Comparison of ENCODE assay signal across 8 mouse cellular contexts in the genomic region with DNA sequence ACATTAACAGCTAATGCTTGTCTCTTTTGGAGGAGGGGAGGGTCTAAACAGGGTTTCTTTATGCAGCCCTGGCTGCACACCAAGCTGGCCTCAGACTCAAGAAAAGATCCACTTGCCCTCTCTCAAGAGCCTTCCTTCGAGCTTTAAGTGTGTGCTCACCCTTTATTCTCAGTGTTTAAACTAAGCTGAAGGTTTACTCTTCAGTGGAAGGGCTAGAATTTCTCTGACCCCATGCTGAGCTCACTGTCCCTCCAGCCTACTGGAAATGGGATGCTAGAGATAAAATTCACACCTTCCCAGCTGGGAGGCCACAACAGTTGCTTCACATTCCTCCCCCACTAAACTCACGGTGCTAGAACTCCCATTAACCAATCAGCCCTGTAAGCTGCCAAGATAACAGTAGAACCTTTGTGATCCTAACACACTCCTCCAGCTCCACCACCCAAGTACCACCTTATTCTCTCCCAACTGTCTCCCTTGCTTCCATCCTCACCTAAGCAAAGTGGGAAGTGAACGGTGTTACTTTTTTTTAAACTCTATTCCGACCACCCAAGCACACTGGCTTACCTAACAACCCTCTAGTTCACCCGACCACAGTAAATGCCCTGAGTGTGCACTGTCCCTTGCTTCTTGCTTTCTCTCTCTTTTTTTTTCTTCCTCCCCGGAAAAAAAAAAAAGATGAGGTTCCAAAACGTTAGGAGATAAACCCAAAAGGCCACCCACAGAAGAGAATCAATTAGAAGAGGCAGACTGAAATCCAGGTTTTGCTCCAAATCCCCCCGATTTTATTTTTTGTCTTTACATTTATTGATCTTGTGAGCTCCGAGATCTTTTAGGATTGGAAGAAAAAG. TPM values are rescaled to one million over a fixed set of nuclear protein-coding genes. Genes with fewer than 3 reads are reported as not detected.
DNase-seq lines count a peak whose midpoint lies in the region; ATAC-seq and TF ChIP-seq lines count a peak whose summit lies in the region.

No protein-coding gene starts in this region.

- 13% methylated on average over 9 of the region's 9 CpGs for WGBS in liver, embryonic 13.5 days (ENCODE audit: insufficient replicate concordance)
- WGBS in stomach, embryonic 16.5 days: 16% methylated on average over 8 of the region's 9 CpGs

- no peak overlapping the region for H3K27ac ChIP-seq in embryonic fibroblast, embryonic 13.5 days (ENCODE audit: insufficient read depth, low read length)
- no peak overlapping the region for H3K27ac ChIP-seq in liver, embryonic 13.5 days
- no peak overlapping the region for H3K27ac ChIP-seq in stomach, embryonic 16.5 days (ENCODE audit: low read length)

- peaks cover 13% of the 10 kb centered on the region; the same call in 1 of the 2 replicates for H3K9me3 ChIP-seq in megakaryocyte, embryonic 14.5 days
- H3K9me3 ChIP-seq in liver, embryonic 13.5 days (replicated peaks): no peaks in the 10 kb centered on the region
- H3K9me3 ChIP-seq in stomach, embryonic 16.5 days (replicated peaks; ENCODE audit: control insufficient read depth, low read length): no peaks in the 10 kb centered on the region

- TF ChIP-seq CTCF in embryonic fibroblast, embryonic 13.5 days (IDR thresholded peaks at IDR 0.05; ENCODE audit: borderline replicate concordance, insufficient read depth, low read length): no peak

- H3K4me2 ChIP-seq in liver, embryonic 13.5 days: peak overlapping the region; percentile 84
- peak overlapping the region; percentile 62 for H3K4me2 ChIP-seq in stomach, embryonic 16.5 days (ENCODE audit: low read depth, low read length)

- peak overlapping the region; percentile 93 for H3K4me3 ChIP-seq in megakaryocyte, embryonic 14.5 days (replicated peaks)
- H3K4me3 ChIP-seq in embryonic fibroblast, embryonic 13.5 days (ENCODE audit: insufficient read depth, low read length): peak overlapping the region; percentile 52
- H3K4me3 ChIP-seq in liver, embryonic 13.5 days (replicated peaks): peak overlapping the region; percentile 69
- H3K4me3 ChIP-seq in stomach, embryonic 16.5 days (replicated peaks; ENCODE audit: low read length): peak overlapping the region; percentile 63

- peaks cover 18% of the 10 kb centered on the region; the same call in 1 of the 2 replicates for H3K4me1 ChIP-seq in megakaryocyte, embryonic 14.5 days
- 0 out of 2 replicates have a peak, but pooled peaks cover 2% of the 10 kb centered on the region for H3K4me1 ChIP-seq in embryonic fibroblast, embryonic 13.5 days (ENCODE audit: control insufficient read depth, insufficient read depth, low read length)
- H3K4me1 ChIP-seq in liver, embryonic 13.5 days (replicated peaks): peaks cover 11% of the 10 kb centered on the region
- no peaks in the 10 kb centered on the region for H3K4me1 ChIP-seq in stomach, embryonic 16.5 days (ENCODE audit: control insufficient read depth, insufficient read depth, low read length)

- no peak for TF ChIP-seq POLR2A in embryonic fibroblast, embryonic 13.5 days (IDR thresholded peaks at IDR 0.05; ENCODE audit: low read depth, low read length)

- no peak for DNase-seq in liver, embryonic 13.5 days
- DNase-seq in spleen, adult 12 weeks (ENCODE audit: low spot score): no peak
- DNase-seq in cerebellum, postnatal 14 days: no peak
- no peak for DNase-seq in adrenal gland, adult 8-10 months

- peaks cover 8% of the 10 kb centered on the region for H3K27me3 ChIP-seq in megakaryocyte, embryonic 14.5 days (replicated peaks)
- no peaks in the 10 kb centered on the region for H3K27me3 ChIP-seq in liver, embryonic 13.5 days
- H3K27me3 ChIP-seq in stomach, embryonic 16.5 days (ENCODE audit: control insufficient read depth, insufficient read depth, low read length): no peaks in the 10 kb centered on the region

- no peak for ATAC-seq in megakaryocyte, adult 5-6 weeks (ENCODE audit: poor library complexity, severe bottlenecking)
- ATAC-seq in liver, embryonic 13.5 days (ENCODE audit: low read depth): no peak
- no peak for ATAC-seq in stomach, embryonic 16.5 days (ENCODE audit: insufficient read depth, low FRiP score)

- peak overlapping the region; percentile 76; the same call in 1 of the 2 replicates for H3K9ac ChIP-seq in liver, embryonic 13.5 days
- no peak overlapping the region for H3K9ac ChIP-seq in stomach, embryonic 16.5 days (ENCODE audit: low read length)

- H3K36me3 ChIP-seq in megakaryocyte, embryonic 14.5 days (replicated peaks; ENCODE audit: low read length): no peaks in the 10 kb centered on the region
- no peaks in the 10 kb centered on the region for H3K36me3 ChIP-seq in liver, embryonic 13.5 days
- H3K36me3 ChIP-seq in stomach, embryonic 16.5 days (ENCODE audit: control insufficient read depth, insufficient read depth, low read length): no peaks in the 10 kb centered on the region

RNA-seq across cellular contexts. Expression of a gene that starts 2.0 kb away (rescaled TPM):
- 15.1 and 16.6 TPM in 2 replicates for polyA plus RNA-seq in megakaryocyte, embryonic 14.5 days (2012; ENCODE audit: insufficient read depth, low replicate concordance)
- 38.5 and 46.6 TPM in 2 replicates for total RNA-seq in megakaryocyte, adult 5-6 weeks (2015)
- 30.7 and 49.4 TPM in 2 replicates for total RNA-seq in megakaryocyte, adult 5-6 weeks (2017)
- 26.5 and 26.7 TPM in 2 replicates for polyA plus RNA-seq in embryonic fibroblast, embryonic 13.5 days (2011; ENCODE audit: insufficient read length, low read depth, missing spikeins)
- 31.5 and 35.1 TPM in 2 replicates for polyA plus RNA-seq in liver, embryonic 13.5 days (2015; fragmentation: Nextera tagmentation; extraction: Ambion mirVana)
- polyA plus RNA-seq in stomach, embryonic 16.5 days (2015; fragmentation: Nextera tagmentation; extraction: Ambion mirVana): 34.0 and 34.9 TPM in 2 replicates
- total RNA-seq in adrenal gland, adult 8-10 months (2022): 10 to 100 TPM; 10.1 to 15.3 (median 13.4) TPM
